Mouse (Mus musculus) E14TG2a.4 (cell line): ENCODE results near the gene Dscam.
A peak's percentile ranks its signal among the peaks of the same experiment; 100 is the strongest.

ENCODE experiments used
- CTCF ChIP-seq: conservative IDR thresholded peaks from 2 replicates; pipeline ENCODE4 v1.5.1; 2014; ENCODE audit warnings: low read length
- NANOG ChIP-seq: IDR thresholded peaks from 2 replicates; pipeline ENCODE4 v1.6.1; 2014; ENCODE audit warnings: borderline replicate concordance, low read length, mixed read lengths
- POU5F1 ChIP-seq: IDR thresholded peaks from 2 replicates; pipeline ENCODE4 v1.6.1; 2014; ENCODE audit warnings: low read length, borderline replicate concordance

- no peak for TF ChIP-seq CTCF
- TF ChIP-seq NANOG: peak; percentile 72
- TF ChIP-seq POU5F1: no peak
These were observed 4.4 kb downstream of the Dscam start for GRCm38 (mm10) chr16:97166166-97166565.
